Mouse (Mus musculus): Measurements from ENCODE around the gene Fanca. TPM values are rescaled to one million over a fixed set of nuclear protein-coding genes. Genes with fewer than 3 reads are reported as not detected.
A peak's percentile ranks its signal among the peaks of the same experiment; 100 is the strongest.

The Fanca gene
- total and polyA plus RNA-seq, 2 experiments from 2014 or later: 6.7 to 37.1 TPM

- Histone ChIP-seq H3K36me3 (replicated peaks; ENCODE audit: control insufficient read depth, insufficient read depth, low read length) (no peaks in the 10 kb centered on the region), H3K27me3 (ENCODE audit: control insufficient read depth, insufficient read depth, low read length) (no peaks in the 10 kb centered on the region), H3K9ac (replicated peaks; ENCODE audit: low read depth, low read length) (no peak overlapping the region), H3K9me3 (replicated peaks; ENCODE audit: control insufficient read depth, low read length) (no peaks in the 10 kb centered on the region), H3K4me1 (ENCODE audit: control insufficient read depth, insufficient read depth) (no peaks in the 10 kb centered on the region), H3K27ac (ENCODE audit: low read depth) (no peak overlapping the region), H3K4me2 (ENCODE audit: low read depth, low read length) (no peak overlapping the region), H3K4me3 (ENCODE audit: low read depth, low read length) (no peak overlapping the region)
- no peak for ATAC-seq (ENCODE audit: insufficient read depth, low read depth)
- WGBS: 60% methylated on average over 7 of the region's 7 CpGs
- DNase-seq (ENCODE audit: low spot score): no peak
- TF ChIP-seq CTCF (IDR thresholded peaks at IDR 0.05; ENCODE audit: low read depth): no peak
- TF ChIP-seq EP300 (IDR thresholded peaks at IDR 0.05; ENCODE audit: low read depth): no peak
Measured at GRCm38 (mm10) chr8:123342911-123343310, 24.5 kb upstream of the Fanca start.

- no peak for TF ChIP-seq CTCF (IDR thresholded peaks at IDR 0.05; ENCODE audit: low read depth)
- TF ChIP-seq EP300 (IDR thresholded peaks at IDR 0.05; ENCODE audit: low read depth): no peak
- Histone ChIP-seq H3K27ac (ENCODE audit: low read depth) (no peak overlapping the region), H3K9ac (replicated peaks; ENCODE audit: low read depth, low read length) (no peak overlapping the region), H3K9me3 (replicated peaks; ENCODE audit: control insufficient read depth, low read length) (no peaks in the 10 kb centered on the region), H3K4me2 (ENCODE audit: low read depth, low read length) (no peak overlapping the region), H3K4me3 (ENCODE audit: low read depth, low read length) (no peak overlapping the region), H3K4me1 (ENCODE audit: control insufficient read depth, insufficient read depth) (no peaks in the 10 kb centered on the region), H3K36me3 (replicated peaks; ENCODE audit: control insufficient read depth, insufficient read depth, low read length) (no peaks in the 10 kb centered on the region), H3K27me3 (ENCODE audit: control insufficient read depth, insufficient read depth, low read length) (no peaks in the 10 kb centered on the region)
- no peak for ATAC-seq (ENCODE audit: insufficient read depth, low read depth)
- DNase-seq (ENCODE audit: low spot score): peak; percentile 15
- 55% methylated on average over 8 of the region's 8 CpGs for WGBS
Measured at GRCm38 (mm10) chr8:123342253-123342652, 23.9 kb upstream of the Fanca start.

- ATAC-seq (ENCODE audit: insufficient read depth, low read depth) (no peak), DNase-seq (ENCODE audit: low spot score) (no peak)
- Histone ChIP-seq H3K27me3 (ENCODE audit: control insufficient read depth, insufficient read depth, low read length) (no peaks in the 10 kb centered on the region), H3K4me2 (ENCODE audit: low read depth, low read length) (no peak overlapping the region), H3K9ac (replicated peaks; ENCODE audit: low read depth, low read length) (no peak overlapping the region), H3K4me1 (ENCODE audit: control insufficient read depth, insufficient read depth) (no peaks in the 10 kb centered on the region), H3K4me3 (ENCODE audit: low read depth, low read length) (no peak overlapping the region), H3K36me3 (replicated peaks; ENCODE audit: control insufficient read depth, insufficient read depth, low read length) (no peaks in the 10 kb centered on the region), H3K9me3 (replicated peaks; ENCODE audit: control insufficient read depth, low read length) (no peaks in the 10 kb centered on the region), H3K27ac (ENCODE audit: low read depth) (no peak overlapping the region)
- TF ChIP-seq EP300 (IDR thresholded peaks at IDR 0.05; ENCODE audit: low read depth): no peak
- TF ChIP-seq CTCF (IDR thresholded peaks at IDR 0.05; ENCODE audit: low read depth): no peak
- WGBS: 72% methylated on average over 27 of the region's 27 CpGs
Measured at GRCm38 (mm10) chr8:123341040-123342015, 23.0 kb upstream of the Fanca start.

- DNase-seq (ENCODE audit: low spot score): no peak
- WGBS: 94% methylated on average over 4 of the region's 4 CpGs
- Histone ChIP-seq H3K9ac (replicated peaks; ENCODE audit: low read depth, low read length) (no peak overlapping the region), H3K27ac (ENCODE audit: low read depth) (no peak overlapping the region), H3K4me3 (ENCODE audit: low read depth, low read length) (no peak overlapping the region), H3K4me2 (ENCODE audit: low read depth, low read length) (no peak overlapping the region), H3K27me3 (ENCODE audit: control insufficient read depth, insufficient read depth, low read length) (peaks cover 3% of the 10 kb centered on the region; the same call in 1 of the 2 replicates), H3K36me3 (replicated peaks; ENCODE audit: control insufficient read depth, insufficient read depth, low read length) (no peaks in the 10 kb centered on the region), H3K4me1 (ENCODE audit: control insufficient read depth, insufficient read depth) (no peaks in the 10 kb centered on the region), H3K9me3 (replicated peaks; ENCODE audit: control insufficient read depth, low read length) (no peaks in the 10 kb centered on the region)
- TF ChIP-seq EP300 (IDR thresholded peaks at IDR 0.05; ENCODE audit: low read depth) (no peak), CTCF (IDR thresholded peaks at IDR 0.05; ENCODE audit: low read depth) (no peak)
- no peak for ATAC-seq (ENCODE audit: insufficient read depth, low read depth)
Measured at GRCm38 (mm10) chr8:123340071-123340470, 21.7 kb upstream of the Fanca start.

GRCm38 (mm10) chr8:123337475-123337874, 19.1 kb upstream of the Fanca start:
- H3K27me3 ChIP-seq (ENCODE audit: control insufficient read depth, insufficient read depth, low read length): peaks cover 26% of the 10 kb centered on the region
- H3K4me1 ChIP-seq (ENCODE audit: control insufficient read depth, insufficient read depth): no peaks in the 10 kb centered on the region
- H3K9ac ChIP-seq (replicated peaks; ENCODE audit: low read depth, low read length): no peak overlapping the region
- no peak overlapping the region for H3K27ac ChIP-seq (ENCODE audit: low read depth)
- TF ChIP-seq CTCF (IDR thresholded peaks at IDR 0.05; ENCODE audit: low read depth): no peak
- TF ChIP-seq EP300 (IDR thresholded peaks at IDR 0.05; ENCODE audit: low read depth): no peak
- DNase-seq (ENCODE audit: low spot score) (no peak), ATAC-seq (ENCODE audit: insufficient read depth, low read depth) (no peak)
- no peaks in the 10 kb centered on the region for H3K36me3 ChIP-seq (replicated peaks; ENCODE audit: control insufficient read depth, insufficient read depth, low read length)
- no peaks in the 10 kb centered on the region for H3K9me3 ChIP-seq (replicated peaks; ENCODE audit: control insufficient read depth, low read length)
- H3K4me2 ChIP-seq (ENCODE audit: low read depth, low read length): no peak overlapping the region
- WGBS: 57% methylated on average over 3 of the region's 3 CpGs
- no peak overlapping the region for H3K4me3 ChIP-seq (ENCODE audit: low read depth, low read length)
